Comparison of ENCODE assay signal across 8 mouse cellular contexts in the genomic region with DNA sequence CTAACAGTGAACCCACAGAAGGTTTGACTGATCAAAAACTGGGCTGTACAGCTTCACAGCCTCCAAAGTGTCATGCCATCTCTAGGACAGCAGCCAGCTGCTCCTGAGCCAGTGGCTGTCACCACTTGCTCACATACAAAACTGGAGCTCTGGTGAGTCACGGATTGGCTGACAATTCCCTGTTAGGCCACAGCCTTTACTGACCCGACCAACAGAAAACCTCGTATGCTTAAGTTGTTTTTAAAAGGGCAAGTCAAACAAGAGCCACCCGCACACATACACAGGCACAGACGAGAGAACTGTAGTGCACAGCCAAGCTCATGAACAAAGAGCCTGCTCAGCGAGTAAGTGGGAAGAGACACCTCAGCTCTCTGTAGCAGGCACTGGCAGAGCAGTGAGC. TPM values are rescaled to one million over a fixed set of nuclear protein-coding genes. Genes with fewer than 3 reads are reported as not detected.
A peak's percentile ranks its signal among the peaks of the same experiment; 100 is the strongest.
DNase-seq lines count a peak whose midpoint lies in the region; ATAC-seq and TF ChIP-seq lines count a peak whose summit lies in the region.

No protein-coding gene starts in this region.

- ATAC-seq in kidney, embryonic 16.5 days (ENCODE audit: low FRiP score, low TSS enrichment), result 0 out of 2 replicates have a peak, but pooled peaks have one; percentile 36
- peak; percentile 72 for ATAC-seq in lung, postnatal 0 days
- ATAC-seq in kidney, embryonic 15.5 days (replicated peaks; ENCODE audit: low FRiP score), result no peak; the same call in 1 of the 2 replicates

- no peaks in the 10 kb centered on the region for H3K27me3 ChIP-seq in kidney, embryonic 16.5 days (ENCODE audit: insufficient read depth, low read length)
- H3K27me3 ChIP-seq in lung, postnatal 0 days (replicated peaks; ENCODE audit: insufficient read depth, low read length), result no peaks in the 10 kb centered on the region
- no peaks in the 10 kb centered on the region for H3K27me3 ChIP-seq in kidney, embryonic 15.5 days

- H3K36me3 ChIP-seq in kidney, embryonic 16.5 days (ENCODE audit: insufficient read depth, low read length), result 0 out of 2 replicates have a peak, but pooled peaks cover 3% of the 10 kb centered on the region
- H3K36me3 ChIP-seq in lung, postnatal 0 days (ENCODE audit: insufficient read depth, low read length), result no peaks in the 10 kb centered on the region
- H3K36me3 ChIP-seq in kidney, embryonic 15.5 days, result peaks cover 8% of the 10 kb centered on the region; the same call in 1 of the 2 replicates

- no peaks in the 10 kb centered on the region for H3K9me3 ChIP-seq in kidney, embryonic 16.5 days (ENCODE audit: low read length)
- no peaks in the 10 kb centered on the region for H3K9me3 ChIP-seq in lung, postnatal 0 days (ENCODE audit: low read length)
- no peaks in the 10 kb centered on the region for H3K9me3 ChIP-seq in kidney, embryonic 15.5 days (replicated peaks)

- WGBS in kidney, embryonic 16.5 days, result 45% methylated on average over 6 of the region's 6 CpGs
- 14% methylated on average over 6 of the region's 6 CpGs for WGBS in lung, postnatal 0 days
- 42% methylated on average over 6 of the region's 6 CpGs for WGBS in kidney, embryonic 15.5 days

- TF ChIP-seq EP300 in lung, postnatal 0 days (IDR thresholded peaks at IDR 0.05), result peak; percentile 63

- H3K4me1 ChIP-seq in kidney, embryonic 16.5 days (ENCODE audit: insufficient read depth, low read length), result peaks cover 26% of the 10 kb centered on the region
- peaks cover 30% of the 10 kb centered on the region for H3K4me1 ChIP-seq in lung, postnatal 0 days (ENCODE audit: insufficient read depth, low read depth, low read length)
- peaks cover 36% of the 10 kb centered on the region for H3K4me1 ChIP-seq in kidney, embryonic 15.5 days

- no peak for TF ChIP-seq CTCF in lung, postnatal 0 days (IDR thresholded peaks at IDR 0.05)

- no peak for DNase-seq in kidney, postnatal 10 days
- peak; percentile 81 for DNase-seq in adrenal gland, postnatal 14 days
- peak; percentile 97 for DNase-seq in heart, adult 11 months
- DNase-seq in lung, postnatal 0 days (ENCODE audit: low spot score), result peak; percentile 88
- DNase-seq in layer of hippocampus, adult 11-12 months (ENCODE audit: low spot score), result no peak
- DNase-seq in embryo, embryonic 9.5 days (ENCODE audit: extremely low spot score), result no peak

- H3K4me3 ChIP-seq in kidney, embryonic 16.5 days (ENCODE audit: low read length), result no peak overlapping the region
- no peak overlapping the region for H3K4me3 ChIP-seq in lung, postnatal 0 days (ENCODE audit: low read depth, low read length)
- H3K4me3 ChIP-seq in kidney, embryonic 15.5 days (replicated peaks), result no peak overlapping the region

- H3K27ac ChIP-seq in kidney, embryonic 16.5 days (ENCODE audit: low read length), result no peak overlapping the region
- H3K27ac ChIP-seq in lung, postnatal 0 days (ENCODE audit: low read length), result peak overlapping the region; percentile 58
- no peak overlapping the region for H3K27ac ChIP-seq in kidney, embryonic 15.5 days

- no peak overlapping the region for H3K4me2 ChIP-seq in kidney, embryonic 16.5 days (replicated peaks; ENCODE audit: low read depth, low read length)
- no peak overlapping the region for H3K4me2 ChIP-seq in lung, postnatal 0 days (replicated peaks; ENCODE audit: low read depth, low read length)
- H3K4me2 ChIP-seq in kidney, embryonic 15.5 days, result no peak overlapping the region

- no peak overlapping the region for H3K9ac ChIP-seq in kidney, embryonic 16.5 days (replicated peaks; ENCODE audit: low read length)
- H3K9ac ChIP-seq in lung, postnatal 0 days (replicated peaks; ENCODE audit: low read depth), result no peak overlapping the region
- H3K9ac ChIP-seq in kidney, embryonic 15.5 days, result no peak overlapping the region

RNA-seq across cellular contexts. Expression of a gene that starts 40.6 kb away (rescaled TPM):
- 122 and 129 TPM in 2 replicates for polyA plus RNA-seq in kidney, embryonic 16.5 days (2015; fragmentation: Nextera tagmentation; extraction: Ambion mirVana)
- total RNA-seq in adrenal gland, postnatal 14 days (2021), result 244 and 276 TPM in 2 replicates
- 108 and 110 TPM in 2 replicates for polyA plus RNA-seq in lung, postnatal 0 days (2015; fragmentation: Nextera tagmentation; extraction: Ambion mirVana)
- 135 and 148 TPM in 2 replicates for polyA plus RNA-seq in kidney, embryonic 15.5 days (2015; fragmentation: Nextera tagmentation; extraction: Ambion mirVana)

RNA-seq across cellular contexts. Expression of a gene that starts 51.6 kb away (rescaled TPM):
- polyA plus RNA-seq in kidney, embryonic 16.5 days (2015; fragmentation: Nextera tagmentation; extraction: Ambion mirVana), result 0.03 TPM in 1 of 2 replicates, not detected in the other
- 0.70 and 0.90 TPM in 2 replicates for total RNA-seq in adrenal gland, postnatal 14 days (2021)
- 0.04 TPM in 2 replicates for polyA plus RNA-seq in lung, postnatal 0 days (2015; fragmentation: Nextera tagmentation; extraction: Ambion mirVana)
- 0.03 TPM in 1 of 2 replicates, not detected in the other for polyA plus RNA-seq in kidney, embryonic 15.5 days (2015; fragmentation: Nextera tagmentation; extraction: Ambion mirVana)

Comparison
In these comparisons a context has a peak if more than half of its experiments do, and no peak if none do; other contexts are left out.
1. DNase-seq: peak in adrenal gland, postnatal 14 days (single experiment), heart, adult 11 months (single experiment) and lung, postnatal 0 days (single experiment); none in kidney, postnatal 10 days (single experiment), layer of hippocampus, adult 11-12 months (single experiment) and embryo, embryonic 9.5 days (single experiment).